Mouse (Mus musculus): ENCODE measurements around the gene Ppp6r2.

GRCm38 (mm10) chr15:89214953-89215352, 3.6 kb downstream of the Ppp6r2 start:
- TF ChIP-seq CTCF (IDR thresholded peaks at IDR 0.05; ENCODE audit: control insufficient read depth, insufficient read depth, insufficient replicate concordance, low read depth, low read length) (no peak), POLR2A (IDR thresholded peaks at IDR 0.05; ENCODE audit: control insufficient read depth, low read depth, low read length) (no peak)

Measured in testis, adult 2 months (tissue).